Mouse (Mus musculus) cerebral cortex, adult 2 months (tissue): Measurements from ENCODE around the gene Tjp2.

ENCODE experiments used
- WGBS: fragments of 180-500 bp; shearing (Covaris S2); methylation state at CpG from one replicate; pipeline ENCODE4 v1.1.7; 2018; 5-methylcytosine and 5-hydroxymethylcytosine counted together

The Tjp2 gene

GRCm38 (mm10) chr19:24056880-24057279 is 167.9 kb downstream of the Tjp2 start:
- 100% methylated on average over 1 of the region's 1 CpGs for WGBS

GRCm38 (mm10) chr19:24054904-24055303 is 169.9 kb downstream of the Tjp2 start:
- WGBS = 40% methylated on average over 2 of the region's 2 CpGs

GRCm38 (mm10) chr19:24054265-24054664 is 170.6 kb downstream of the Tjp2 start:
- 62% methylated on average over 5 of the region's 5 CpGs for WGBS

GRCm38 (mm10) chr19:24050514-24050913 is 174.3 kb downstream of the Tjp2 start:
- WGBS = 64% methylated on average over 2 of the region's 2 CpGs

- WGBS = 92% methylated on average over 3 of the region's 3 CpGs
Observed at GRCm38 (mm10) chr19:24049329-24049728, 175.5 kb downstream of the Tjp2 start.

GRCm38 (mm10) chr19:24046395-24046993 is 178.3 kb downstream of the Tjp2 start:
- WGBS = 78% methylated on average over 10 of the region's 10 CpGs
